Mouse (Mus musculus): Measurements from ENCODE around the gene Gm4565.
"Not testable (repeated sequence)": the region's sequence is repeated elsewhere in the genome, so short reads cannot be mapped to it uniquely, and the experiment has no call there.

Gene Gm4565

GRCm38 (mm10) chr7:22588027-22588426 lies at the start of gene Gm4565:
Gm4565 (minus strand) TSS chr7:22588127.
- not testable (repeated sequence) for DNase-seq (ENCODE audit: low spot score in 2 of 2)

DNA sequence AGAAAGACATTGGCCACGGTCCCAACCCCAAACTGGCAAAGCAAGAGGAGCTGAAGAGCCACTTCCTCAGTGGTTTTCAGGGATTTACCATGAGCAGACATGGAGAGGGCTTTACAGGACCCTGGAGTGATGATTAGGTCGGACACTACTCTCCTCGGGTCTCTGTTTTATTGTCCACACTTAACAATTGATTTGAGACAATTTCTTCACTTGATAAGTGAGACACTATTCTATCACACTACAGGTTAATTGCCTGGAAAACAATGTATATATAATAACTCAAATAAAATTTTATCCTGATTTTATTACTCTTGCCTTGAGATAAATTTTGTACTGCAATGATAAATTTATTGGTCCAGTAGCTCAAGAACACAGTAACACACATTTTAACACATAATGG lies 22.7 kb downstream of the Gm4565 start, which contains the start of gene Gm4201:
TSS of gene Gm4201 (minus strand) at position 101 of the 400 bp plus-strand sequence.
- DNase-seq (ENCODE audit: low spot score in 2 of 2), result not testable (repeated sequence)

- DNase-seq (ENCODE audit: low spot score in 2 of 2), result not testable (repeated sequence)
Measured at GRCm38 (mm10) chr7:22534787-22535186, 53.1 kb downstream of the Gm4565 start, which contains the start of gene Gm8677. Gm8677 (minus strand) TSS chr7:22534887.

Data from right cerebral cortex, postnatal 36 days (tissue).